Mouse (Mus musculus): ENCODE data around the gene Ptprh. TPM values are rescaled to one million over a fixed set of nuclear protein-coding genes. Genes with fewer than 3 reads are reported as not detected.

Gene Ptprh
- polyA plus RNA-seq (2016; fragmentation: Nextera tagmentation; extraction: Ambion mirVana) = not detected in 2 replicates

DNA sequence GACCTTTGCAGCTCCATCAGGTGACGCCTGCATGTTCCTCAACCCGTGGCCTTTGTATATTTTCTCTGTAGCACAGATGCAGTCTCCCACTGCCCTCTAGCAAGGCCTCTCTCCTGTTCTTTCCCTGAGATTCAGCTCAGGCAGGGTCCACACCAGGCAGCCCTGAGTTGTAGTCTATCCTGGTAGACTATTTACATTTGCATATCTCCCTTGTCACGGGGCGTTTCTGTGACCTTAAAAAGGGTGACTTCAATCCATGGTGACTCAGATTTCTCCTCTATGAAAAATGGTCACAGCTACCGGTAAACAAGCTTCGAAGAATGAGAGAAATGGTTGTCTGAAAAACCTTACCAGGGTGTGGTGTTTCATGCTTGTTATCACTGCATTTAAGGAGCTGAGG is at the start of gene Ptprh:
Ptprh (minus strand) TSS at position 169 of the 400 bp plus-strand sequence.
- Histone ChIP-seq H3K9me3 (peaks cover 7% of the 10 kb centered on the region; the same call in 1 of the 2 replicates), H3K9ac (replicated peaks) (no peak within 1 kb of the TSS), H3K36me3 (no peaks in the 10 kb centered on the region), H3K4me3 (replicated peaks) (no peak within 1 kb of the TSS), H3K27ac (no peak within 1 kb of the TSS), H3K4me1 (replicated peaks) (no peaks in the 10 kb centered on the region), H3K4me2 (no peak within 1 kb of the TSS), H3K27me3 (no peaks in the 10 kb centered on the region)
- ATAC-seq (ENCODE audit: insufficient number of reproducible peaks, insufficient read depth, low FRiP score, low TSS enrichment, low read depth) = no peak
- 79% methylated on average over 6 of the region's 6 CpGs for WGBS

DNA sequence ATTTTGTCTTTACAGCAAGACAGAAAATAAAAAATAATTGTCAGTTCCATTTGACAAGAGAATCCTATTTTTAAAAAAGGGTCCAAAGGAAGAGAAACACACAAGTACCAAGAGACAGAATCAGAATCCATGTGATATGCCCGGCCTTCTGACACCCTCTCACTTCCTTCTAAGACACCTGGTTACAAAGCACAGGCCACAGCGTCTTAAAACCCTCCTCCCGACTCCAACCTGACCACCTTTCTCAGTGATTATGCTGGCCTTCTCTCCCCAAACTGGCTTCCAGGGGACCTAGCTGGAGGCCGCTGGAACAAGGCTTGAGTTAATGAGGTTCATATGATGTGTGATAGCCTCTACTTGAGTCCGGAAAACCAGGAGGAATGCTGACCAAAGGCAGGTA is 49.5 kb upstream of the Ptprh start:
- no peak overlapping the region for H3K4me2 ChIP-seq
- H3K27ac ChIP-seq = no peak overlapping the region
- WGBS = 61% methylated on average over 5 of the region's 5 CpGs
- ATAC-seq (ENCODE audit: insufficient number of reproducible peaks, insufficient read depth, low FRiP score, low TSS enrichment, low read depth) = no peak
- no peak overlapping the region for H3K9ac ChIP-seq (replicated peaks)
- peaks cover 34% of the 10 kb centered on the region for H3K36me3 ChIP-seq
- no peaks in the 10 kb centered on the region for H3K27me3 ChIP-seq
- H3K9me3 ChIP-seq = no peaks in the 10 kb centered on the region
- peaks cover 27% of the 10 kb centered on the region for H3K4me1 ChIP-seq (replicated peaks)
- no peak overlapping the region for H3K4me3 ChIP-seq (replicated peaks)

DNA sequence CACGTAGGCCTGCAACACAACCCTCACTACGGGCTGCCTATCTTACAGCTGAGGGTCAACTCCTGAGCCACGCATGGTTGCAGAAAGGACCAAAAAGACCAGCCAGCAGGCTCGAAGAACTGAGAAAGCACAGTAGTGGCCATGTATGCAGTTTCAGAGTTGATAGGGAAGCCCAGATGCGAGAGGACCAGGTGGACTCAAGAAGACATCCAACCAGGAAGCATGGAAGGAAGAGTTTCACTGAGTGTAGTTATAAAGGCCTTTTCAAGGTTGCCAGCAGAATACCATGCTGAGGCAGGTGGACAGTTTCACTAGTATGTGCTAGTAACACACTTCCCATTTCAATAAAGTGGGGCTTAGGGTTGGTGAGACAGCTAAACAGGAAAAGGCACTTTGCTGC is 48.9 kb upstream of the Ptprh start:
- Histone ChIP-seq H3K9me3 (no peaks in the 10 kb centered on the region), H3K4me1 (replicated peaks) (peaks cover 23% of the 10 kb centered on the region), H3K9ac (replicated peaks) (no peak overlapping the region), H3K4me3 (replicated peaks) (no peak overlapping the region), H3K27ac (no peak overlapping the region), H3K27me3 (no peaks in the 10 kb centered on the region), H3K4me2 (no peak overlapping the region), H3K36me3 (peaks cover 34% of the 10 kb centered on the region)
- no peak for ATAC-seq (ENCODE audit: insufficient number of reproducible peaks, insufficient read depth, low FRiP score, low TSS enrichment, low read depth)
- 88% methylated on average over 5 of the region's 5 CpGs for whole genome bisulfite sequencing

- H3K4me1 ChIP-seq (replicated peaks) = peaks cover 12% of the 10 kb centered on the region; the same call in 1 of the 2 replicates
- H3K9me3 ChIP-seq = no peaks in the 10 kb centered on the region
- H3K27ac ChIP-seq = no peak overlapping the region
- no peak overlapping the region for H3K4me2 ChIP-seq
- H3K27me3 ChIP-seq = no peaks in the 10 kb centered on the region
- H3K9ac ChIP-seq (replicated peaks) = no peak overlapping the region
- WGBS = 80% methylated on average over 8 of the region's 8 CpGs
- peaks cover 40% of the 10 kb centered on the region for H3K36me3 ChIP-seq
- no peak for ATAC-seq (ENCODE audit: insufficient number of reproducible peaks, insufficient read depth, low FRiP score, low TSS enrichment, low read depth)
- H3K4me3 ChIP-seq (replicated peaks) = no peak overlapping the region
Observed at GRCm38 (mm10) chr7:4651581-4651980, 47.7 kb upstream of the Ptprh start.

- 100% methylated on average over 2 of the region's 2 CpGs for WGBS
Observed at GRCm38 (mm10) chr7:4647992-4648391, 44.2 kb upstream of the Ptprh start.

DNA sequence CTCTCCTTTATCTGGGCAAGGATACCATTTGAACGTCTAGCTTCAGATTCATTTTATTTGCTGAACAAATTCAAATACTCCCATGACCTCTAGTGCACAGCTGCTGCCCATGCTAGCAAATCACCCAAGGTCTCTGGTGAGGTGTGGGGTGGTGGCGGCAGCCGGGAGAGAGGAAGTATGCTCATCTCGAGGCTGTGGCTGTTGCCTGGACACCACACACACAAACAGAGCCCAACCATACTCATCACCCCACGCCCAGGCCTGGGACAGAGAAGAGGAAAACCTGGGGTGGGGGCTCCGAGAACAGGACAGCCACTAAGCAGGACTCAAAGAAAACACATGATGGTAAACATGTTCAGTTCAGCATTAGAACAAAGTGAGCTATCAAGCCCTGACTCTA is 43.5 kb upstream of the Ptprh start:
- H3K27ac ChIP-seq = no peak overlapping the region
- H3K9ac ChIP-seq (replicated peaks) = no peak overlapping the region
- ATAC-seq (ENCODE audit: insufficient number of reproducible peaks, insufficient read depth, low FRiP score, low TSS enrichment, low read depth) = no peak
- H3K4me2 ChIP-seq = no peak overlapping the region
- H3K4me1 ChIP-seq (replicated peaks) = no peaks in the 10 kb centered on the region
- WGBS = 76% methylated on average over 6 of the region's 6 CpGs
- peaks cover 61% of the 10 kb centered on the region for H3K36me3 ChIP-seq
- H3K9me3 ChIP-seq = no peaks in the 10 kb centered on the region
- H3K27me3 ChIP-seq = no peaks in the 10 kb centered on the region
- H3K4me3 ChIP-seq (replicated peaks) = no peak overlapping the region

More at GRCm38 (mm10) chr7:4647992-4648391, 44.2 kb upstream of the Ptprh start:
- Histone ChIP-seq H3K4me3 (replicated peaks) (no peak overlapping the region), H3K9ac (replicated peaks) (no peak overlapping the region), H3K27me3 (no peaks in the 10 kb centered on the region), H3K4me2 (no peak overlapping the region), H3K36me3 (peaks cover 61% of the 10 kb centered on the region), H3K4me1 (replicated peaks) (no peaks in the 10 kb centered on the region), H3K27ac (no peak overlapping the region), H3K9me3 (no peaks in the 10 kb centered on the region)
- ATAC-seq (ENCODE audit: insufficient number of reproducible peaks, insufficient read depth, low FRiP score, low TSS enrichment, low read depth) = no peak

- ATAC-seq (ENCODE audit: insufficient number of reproducible peaks, insufficient read depth, low FRiP score, low TSS enrichment, low read depth) = no peak
- Histone ChIP-seq H3K36me3 (peaks cover 62% of the 10 kb centered on the region), H3K27ac (no peak overlapping the region), H3K9ac (replicated peaks) (no peak overlapping the region), H3K4me1 (replicated peaks) (no peaks in the 10 kb centered on the region), H3K4me3 (replicated peaks) (no peak overlapping the region), H3K9me3 (no peaks in the 10 kb centered on the region), H3K27me3 (no peaks in the 10 kb centered on the region), H3K4me2 (no peak overlapping the region)
- 90% methylated on average over 3 of the region's 3 CpGs for WGBS
Observed at GRCm38 (mm10) chr7:4646806-4647205, 43.0 kb upstream of the Ptprh start.

GRCm38 (mm10) chr7:4643225-4643624 is 39.4 kb upstream of the Ptprh start:
- Histone ChIP-seq H3K27ac (no peak overlapping the region), H3K4me1 (replicated peaks) (no peaks in the 10 kb centered on the region), H3K9me3 (no peaks in the 10 kb centered on the region), H3K9ac (replicated peaks) (no peak overlapping the region), H3K27me3 (no peaks in the 10 kb centered on the region), H3K4me2 (no peak overlapping the region), H3K36me3 (peaks cover 89% of the 10 kb centered on the region), H3K4me3 (replicated peaks) (no peak overlapping the region)
- ATAC-seq (ENCODE audit: insufficient number of reproducible peaks, insufficient read depth, low FRiP score, low TSS enrichment, low read depth) = no peak
- WGBS = 94% methylated on average over 6 of the region's 6 CpGs

DNA sequence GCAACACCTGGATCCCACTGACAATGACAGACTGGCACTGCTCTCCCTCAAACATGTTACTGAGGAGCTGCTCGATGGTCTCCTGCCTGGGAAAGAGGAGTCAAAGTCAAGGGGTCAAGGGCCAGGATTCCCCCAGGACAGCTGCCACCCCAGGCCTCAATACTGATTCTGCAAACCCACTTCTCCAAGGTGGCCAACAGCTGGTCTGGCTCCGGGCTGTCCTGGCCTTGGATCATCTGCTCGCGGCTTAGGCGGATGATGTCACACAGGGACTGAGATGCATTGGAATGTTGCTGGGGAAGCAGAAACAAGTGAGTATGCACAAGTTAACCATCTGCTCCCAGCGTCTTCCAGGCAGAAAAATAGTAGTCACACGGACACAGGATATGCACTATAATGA is 38.1 kb upstream of the Ptprh start:
- Histone ChIP-seq H3K27ac (no peak overlapping the region), H3K9me3 (no peaks in the 10 kb centered on the region), H3K4me3 (replicated peaks) (no peak overlapping the region), H3K9ac (replicated peaks) (no peak overlapping the region), H3K4me2 (no peak overlapping the region), H3K27me3 (no peaks in the 10 kb centered on the region), H3K36me3 (peaks cover 98% of the 10 kb centered on the region), H3K4me1 (replicated peaks) (no peaks in the 10 kb centered on the region)
- 93% methylated on average over 7 of the region's 7 CpGs for WGBS
- ATAC-seq (ENCODE audit: insufficient number of reproducible peaks, insufficient read depth, low FRiP score, low TSS enrichment, low read depth) = no peak

DNA sequence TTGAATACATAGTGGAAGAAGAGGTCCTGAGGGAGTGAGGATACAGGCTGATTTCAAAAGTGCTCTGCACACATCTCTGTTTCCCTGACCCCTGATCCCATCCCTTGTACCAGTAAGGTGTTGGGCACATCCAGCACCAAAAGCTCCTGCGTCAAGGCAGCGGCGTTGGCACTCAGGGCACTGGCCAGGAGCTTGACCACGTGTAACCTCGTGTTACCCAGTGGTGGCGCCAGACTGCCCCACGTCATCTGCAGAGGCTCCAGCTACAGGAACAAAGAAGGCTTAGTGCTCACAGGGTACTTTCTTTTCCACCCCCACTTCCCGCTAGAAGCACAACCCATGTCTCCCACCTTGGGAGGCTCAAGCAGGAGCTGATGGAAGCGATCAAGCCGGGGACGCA is 37.3 kb upstream of the Ptprh start:
- Histone ChIP-seq H3K27me3 (no peaks in the 10 kb centered on the region), H3K4me3 (replicated peaks) (no peak overlapping the region), H3K9me3 (no peaks in the 10 kb centered on the region), H3K9ac (replicated peaks) (no peak overlapping the region), H3K4me1 (replicated peaks) (no peaks in the 10 kb centered on the region), H3K4me2 (no peak overlapping the region), H3K27ac (no peak overlapping the region), H3K36me3 (peaks cover 98% of the 10 kb centered on the region)
- no peak for ATAC-seq (ENCODE audit: insufficient number of reproducible peaks, insufficient read depth, low FRiP score, low TSS enrichment, low read depth)
- WGBS = 90% methylated on average over 11 of the region's 11 CpGs

- Histone ChIP-seq H3K27ac (no peak overlapping the region), H3K9me3 (no peaks in the 10 kb centered on the region), H3K27me3 (no peaks in the 10 kb centered on the region), H3K36me3 (peaks cover 92% of the 10 kb centered on the region), H3K4me2 (no peak overlapping the region), H3K9ac (replicated peaks) (no peak overlapping the region), H3K4me1 (replicated peaks) (no peaks in the 10 kb centered on the region), H3K4me3 (replicated peaks) (no peak overlapping the region)
- WGBS = 83% methylated on average over 4 of the region's 4 CpGs
- no peak for ATAC-seq (ENCODE audit: insufficient number of reproducible peaks, insufficient read depth, low FRiP score, low TSS enrichment, low read depth)
Observed at GRCm38 (mm10) chr7:4636179-4636578, 32.3 kb upstream of the Ptprh start.

- Histone ChIP-seq H3K9ac (replicated peaks) (no peak within 1 kb of the TSS), H3K4me3 (replicated peaks) (no peak within 1 kb of the TSS), H3K36me3 (peaks cover 77% of the 10 kb centered on the region), H3K27ac (no peak within 1 kb of the TSS), H3K9me3 (no peaks in the 10 kb centered on the region), H3K27me3 (no peaks in the 10 kb centered on the region), H3K4me2 (no peak within 1 kb of the TSS), H3K4me1 (replicated peaks) (no peaks in the 10 kb centered on the region)
- no peak for ATAC-seq (ENCODE audit: insufficient number of reproducible peaks, insufficient read depth, low FRiP score, low TSS enrichment, low read depth)
- WGBS = 86% methylated on average over 4 of the region's 4 CpGs
Observed at GRCm38 (mm10) chr7:4631031-4631430, 27.2 kb upstream of the Ptprh start, which contains the start of gene Tmem86b. TSS of gene Tmem86b (minus strand) at chr7:4631422.

All from limb, embryonic 12.5 days (tissue).